Mouse (Mus musculus): ENCODE measurements at regions not wholly inside any gene's neighbourhood (a gene's known extent, or its start where the extent isn't known, plus 50 kb on each side); places are given as distances from the start of the nearest gene placed in this dataset.

DNA sequence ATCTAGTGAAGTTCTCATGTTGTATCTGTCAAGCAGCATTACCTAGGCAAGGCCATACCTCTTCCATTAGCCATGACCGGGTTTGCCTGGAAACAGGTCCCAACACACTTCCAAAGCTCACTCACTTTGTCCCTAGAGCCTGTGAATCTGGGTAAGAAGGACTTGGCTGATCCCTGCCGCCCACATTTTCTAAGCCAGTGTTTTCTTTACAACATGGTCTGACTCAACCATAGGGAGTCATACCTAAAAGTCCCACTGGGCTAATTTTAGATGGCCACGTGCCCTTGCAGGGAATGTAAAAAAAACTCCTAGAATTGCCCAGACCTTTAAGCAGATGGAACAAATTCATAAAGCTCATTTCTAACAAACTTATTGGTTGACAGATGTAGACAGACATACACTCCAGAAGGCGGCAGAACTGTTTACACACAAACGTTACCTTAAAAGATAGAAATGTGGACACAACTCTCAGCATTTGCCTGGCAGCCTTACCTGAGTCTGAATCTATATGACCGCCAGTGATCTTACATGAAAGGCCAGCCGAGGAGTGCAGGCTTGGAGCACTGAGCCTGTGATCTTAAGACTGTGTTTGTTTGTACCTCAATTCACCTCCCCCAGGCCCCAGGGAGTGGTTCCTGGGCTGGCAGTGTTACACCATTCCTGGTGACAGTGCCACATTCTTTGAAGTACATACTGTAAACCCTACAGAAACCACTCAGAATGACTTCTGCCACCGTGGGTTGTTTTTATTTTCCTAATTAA, 356.4 kb downstream of the Hs3st3b1 start:
- H3K4me1 ChIP-seq: no peaks in the 10 kb centered on the region
- no peak for ATAC-seq (ENCODE audit: low FRiP score, low read depth)
- no peak overlapping the region for H3K4me3 ChIP-seq
- H3K9ac ChIP-seq: no peak overlapping the region
- WGBS: 79% methylated on average over 8 of the region's 8 CpGs
- no peaks in the 10 kb centered on the region for H3K9me3 ChIP-seq
- H3K4me2 ChIP-seq (replicated peaks): no peak overlapping the region
- no peaks in the 10 kb centered on the region for H3K36me3 ChIP-seq
- no peaks in the 10 kb centered on the region for H3K27me3 ChIP-seq (replicated peaks)
- H3K27ac ChIP-seq: no peak overlapping the region

DNA sequence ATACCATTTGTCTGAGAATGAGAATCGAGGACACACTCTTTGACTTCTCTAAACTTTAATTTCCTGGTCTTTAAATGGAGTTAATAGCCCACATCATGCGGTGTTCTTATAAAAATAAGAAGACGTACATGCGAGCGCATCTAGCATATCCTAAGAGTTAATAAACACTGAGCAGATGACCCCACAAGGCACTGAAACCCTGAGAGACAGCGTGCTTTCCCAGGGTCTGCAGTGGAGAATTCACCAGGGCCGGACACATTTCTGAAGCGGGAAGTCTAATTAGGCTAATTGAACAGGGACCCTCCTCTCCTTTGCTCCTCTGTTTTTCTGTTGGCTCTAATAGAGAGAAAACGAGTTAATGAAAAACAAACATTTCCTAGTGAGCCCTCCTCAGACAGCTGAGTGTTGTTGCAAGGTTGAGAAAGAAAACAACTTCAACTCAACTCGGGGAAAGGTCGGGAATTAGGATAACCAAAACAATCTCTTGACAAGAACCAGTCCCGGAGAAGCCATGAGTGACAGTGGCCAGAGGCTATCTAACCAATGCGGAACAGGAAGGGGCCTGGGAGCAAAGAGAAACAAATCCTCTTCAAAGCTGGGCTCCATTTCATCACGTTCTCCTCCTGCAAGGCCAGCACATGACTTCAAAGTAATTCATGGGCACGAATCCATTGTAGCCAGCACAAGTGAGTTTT, 352.2 kb downstream of the Hs3st3b1 start:
- Histone ChIP-seq H3K27me3 (replicated peaks) (no peaks in the 10 kb centered on the region), H3K4me3 (no peak overlapping the region), H3K36me3 (no peaks in the 10 kb centered on the region), H3K4me2 (replicated peaks) (no peak overlapping the region), H3K9me3 (no peaks in the 10 kb centered on the region), H3K9ac (no peak overlapping the region), H3K27ac (no peak overlapping the region), H3K4me1 (no peaks in the 10 kb centered on the region)
- WGBS: 71% methylated on average over 15 of the region's 15 CpGs
- no peak for ATAC-seq (ENCODE audit: low FRiP score, low read depth)

DNA sequence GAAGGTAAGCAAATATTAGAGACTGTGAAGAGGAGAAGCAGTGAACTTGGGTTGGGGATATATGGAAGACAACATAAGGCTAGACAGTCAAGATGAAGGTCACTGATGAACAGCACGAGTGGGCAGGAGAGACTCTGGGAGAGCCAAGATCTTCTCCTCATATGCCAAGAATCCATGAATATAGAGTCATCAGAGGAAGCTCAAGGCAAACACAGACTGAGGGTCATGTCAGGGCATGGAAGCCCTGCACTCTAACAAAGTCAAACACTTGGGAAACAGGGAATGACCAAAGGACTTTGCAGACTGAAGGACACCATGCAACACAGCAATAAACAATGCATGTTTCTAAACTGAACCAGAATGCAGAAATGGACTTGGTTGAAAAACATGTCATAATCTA, 351.4 kb downstream of the Hs3st3b1 start:
- no peak overlapping the region for H3K27ac ChIP-seq
- no peaks in the 10 kb centered on the region for H3K4me1 ChIP-seq
- no peak overlapping the region for H3K4me3 ChIP-seq
- H3K4me2 ChIP-seq (replicated peaks): no peak overlapping the region
- H3K27me3 ChIP-seq (replicated peaks): no peaks in the 10 kb centered on the region
- no peaks in the 10 kb centered on the region for H3K36me3 ChIP-seq
- no peaks in the 10 kb centered on the region for H3K9me3 ChIP-seq
- 83% methylated on average over 1 of the region's 1 CpGs for WGBS
- H3K9ac ChIP-seq: no peak overlapping the region
- ATAC-seq (ENCODE audit: low FRiP score, low read depth): no peak

DNA sequence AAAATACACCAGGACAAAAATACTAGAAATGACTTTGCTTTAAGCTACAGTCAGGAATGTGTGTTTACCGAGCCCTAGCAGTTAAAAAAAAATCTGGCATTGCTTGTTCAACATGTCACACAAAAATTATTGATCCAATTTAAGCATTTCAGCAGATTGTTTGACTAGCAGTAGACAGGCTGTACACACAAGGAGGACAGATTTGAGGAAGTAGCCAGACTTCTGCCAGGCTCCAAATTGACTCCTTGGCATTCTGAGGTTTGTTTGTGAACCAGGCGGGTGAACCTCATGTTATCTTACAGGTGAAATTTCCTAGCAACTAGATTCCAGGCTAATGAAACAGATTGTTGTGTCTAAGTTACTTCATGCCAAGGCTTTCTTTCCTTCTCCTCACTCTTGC, 348.8 kb downstream of the Hs3st3b1 start:
- Histone ChIP-seq H3K36me3 (no peaks in the 10 kb centered on the region), H3K9me3 (no peaks in the 10 kb centered on the region), H3K27me3 (replicated peaks) (no peaks in the 10 kb centered on the region), H3K27ac (no peak overlapping the region), H3K4me3 (no peak overlapping the region), H3K9ac (no peak overlapping the region), H3K4me1 (no peaks in the 10 kb centered on the region), H3K4me2 (replicated peaks) (no peak overlapping the region)
- WGBS: 87% methylated on average over 2 of the region's 2 CpGs
- ATAC-seq (ENCODE audit: low FRiP score, low read depth): no peak

DNA sequence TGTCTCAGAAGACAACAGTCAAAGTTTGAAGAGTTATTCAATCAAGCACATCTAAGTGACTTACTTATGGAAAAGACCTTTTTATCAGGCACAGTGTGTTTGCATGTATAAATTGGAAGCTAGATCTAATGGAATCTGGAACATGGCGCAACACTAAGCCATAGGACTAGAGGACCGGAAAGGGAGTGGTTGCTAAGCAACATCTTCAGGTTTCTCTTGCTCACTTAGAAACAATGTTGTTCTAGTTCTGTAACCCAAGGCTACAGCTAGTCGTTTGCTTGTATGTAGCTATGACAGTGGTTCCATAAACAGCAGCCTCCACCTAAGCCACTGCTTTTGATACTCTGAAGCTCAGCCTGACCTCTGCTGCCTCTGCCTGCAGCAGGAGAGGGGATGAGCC, 338.8 kb downstream of the Hs3st3b1 start:
- ATAC-seq (ENCODE audit: low FRiP score, low read depth): no peak
- Histone ChIP-seq H3K4me1 (no peaks in the 10 kb centered on the region), H3K27ac (no peak overlapping the region), H3K36me3 (no peaks in the 10 kb centered on the region), H3K4me3 (no peak overlapping the region), H3K4me2 (replicated peaks) (no peak overlapping the region), H3K9ac (no peak overlapping the region), H3K9me3 (no peaks in the 10 kb centered on the region), H3K27me3 (replicated peaks) (no peaks in the 10 kb centered on the region)
- 85% methylated on average over 3 of the region's 3 CpGs for WGBS

DNA sequence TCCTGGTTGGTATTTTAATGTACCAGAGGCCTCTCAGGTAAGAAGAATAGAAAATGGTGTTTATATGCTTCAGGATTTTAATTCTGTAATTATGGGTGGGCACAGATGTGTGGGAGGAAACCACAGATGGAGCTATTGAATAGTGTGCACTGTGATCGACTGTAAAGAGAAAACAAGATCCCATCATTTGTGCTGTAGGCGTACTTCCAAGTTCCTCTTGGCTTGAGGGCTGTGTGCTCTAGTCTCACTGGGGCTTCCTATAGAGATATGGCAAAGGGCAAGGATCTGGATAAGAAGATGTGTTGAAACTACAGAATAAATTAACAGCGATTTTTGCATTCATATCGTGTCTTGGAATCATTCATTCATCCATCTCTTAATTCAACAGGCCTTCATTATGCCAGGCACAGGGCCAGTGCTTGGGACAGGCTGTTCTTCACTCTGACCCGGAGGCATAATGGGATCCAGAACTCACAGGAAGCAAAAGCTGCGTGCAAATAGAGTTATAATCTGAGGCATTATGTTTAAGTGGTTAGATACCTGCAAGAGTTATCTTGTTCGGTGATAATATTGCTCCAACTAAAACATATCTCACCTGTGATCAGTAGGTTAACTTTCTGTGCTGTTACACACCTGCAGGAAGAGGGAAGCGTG, 336.7 kb downstream of the Hs3st3b1 start:
- no peak overlapping the region for H3K9ac ChIP-seq
- no peak overlapping the region for H3K4me2 ChIP-seq (replicated peaks)
- no peak for ATAC-seq (ENCODE audit: low FRiP score, low read depth)
- H3K27me3 ChIP-seq (replicated peaks): no peaks in the 10 kb centered on the region
- H3K27ac ChIP-seq: no peak overlapping the region
- H3K4me1 ChIP-seq: no peaks in the 10 kb centered on the region
- WGBS: 90% methylated on average over 8 of the region's 8 CpGs
- no peak overlapping the region for H3K4me3 ChIP-seq
- no peaks in the 10 kb centered on the region for H3K9me3 ChIP-seq
- H3K36me3 ChIP-seq: no peaks in the 10 kb centered on the region

DNA sequence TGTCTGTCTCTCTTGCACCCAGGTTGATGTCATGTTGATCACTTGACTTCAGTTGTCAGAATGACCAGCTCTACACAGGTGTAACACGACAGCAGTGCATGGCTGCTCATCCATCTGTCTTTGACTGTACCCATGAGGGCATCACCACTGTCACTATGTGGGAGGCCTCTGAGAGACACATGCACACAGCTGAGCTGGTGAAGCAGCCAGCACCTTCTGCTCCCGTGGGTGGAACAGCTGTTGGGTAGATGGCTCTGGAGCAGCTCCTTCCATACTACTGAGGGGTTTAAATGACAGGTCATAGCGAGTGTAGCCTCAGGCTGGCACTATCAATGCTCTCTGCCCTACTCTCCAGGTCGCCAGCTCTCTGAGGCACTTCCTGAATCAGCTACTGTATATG, 301.9 kb downstream of the Hs3st3b1 start:
- no peak for ATAC-seq (ENCODE audit: low FRiP score, low read depth)
- no peaks in the 10 kb centered on the region for H3K9me3 ChIP-seq
- no peak overlapping the region for H3K9ac ChIP-seq
- no peaks in the 10 kb centered on the region for H3K27me3 ChIP-seq (replicated peaks)
- 85% methylated on average over 4 of the region's 4 CpGs for WGBS
- H3K4me2 ChIP-seq (replicated peaks): no peak overlapping the region
- H3K4me3 ChIP-seq: no peak overlapping the region
- H3K36me3 ChIP-seq: no peaks in the 10 kb centered on the region
- H3K4me1 ChIP-seq: no peaks in the 10 kb centered on the region
- no peak overlapping the region for H3K27ac ChIP-seq

DNA sequence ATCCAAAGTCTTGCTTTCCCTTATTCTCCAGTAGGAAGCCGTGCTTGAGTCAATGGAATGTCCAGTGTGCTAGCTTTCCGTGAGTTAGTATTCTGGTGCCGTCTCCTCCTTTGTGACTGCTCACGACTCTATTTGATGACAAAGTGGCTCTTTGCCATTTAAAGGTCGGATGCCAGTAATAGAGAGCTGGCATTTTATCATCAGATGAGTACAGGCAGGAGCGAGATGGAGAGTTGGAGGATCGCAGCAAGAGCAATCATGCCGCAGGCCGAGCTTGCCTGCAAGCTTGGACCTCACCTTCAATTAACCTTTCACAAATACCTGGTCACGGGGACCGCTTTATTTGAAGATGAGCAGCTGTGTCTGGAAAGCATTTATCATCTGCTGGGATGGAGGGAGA, 291.8 kb downstream of the Hs3st3b1 start:
- H3K4me2 ChIP-seq (replicated peaks): no peak overlapping the region
- ATAC-seq (ENCODE audit: low FRiP score, low read depth): no peak
- no peaks in the 10 kb centered on the region for H3K9me3 ChIP-seq
- WGBS: 70% methylated on average over 11 of the region's 11 CpGs
- H3K9ac ChIP-seq: no peak overlapping the region
- H3K27me3 ChIP-seq (replicated peaks): no peaks in the 10 kb centered on the region
- H3K4me1 ChIP-seq: 0 out of 2 replicates have a peak, but pooled peaks cover 6% of the 10 kb centered on the region
- H3K27ac ChIP-seq: no peak overlapping the region
- no peaks in the 10 kb centered on the region for H3K36me3 ChIP-seq
- no peak overlapping the region for H3K4me3 ChIP-seq

DNA sequence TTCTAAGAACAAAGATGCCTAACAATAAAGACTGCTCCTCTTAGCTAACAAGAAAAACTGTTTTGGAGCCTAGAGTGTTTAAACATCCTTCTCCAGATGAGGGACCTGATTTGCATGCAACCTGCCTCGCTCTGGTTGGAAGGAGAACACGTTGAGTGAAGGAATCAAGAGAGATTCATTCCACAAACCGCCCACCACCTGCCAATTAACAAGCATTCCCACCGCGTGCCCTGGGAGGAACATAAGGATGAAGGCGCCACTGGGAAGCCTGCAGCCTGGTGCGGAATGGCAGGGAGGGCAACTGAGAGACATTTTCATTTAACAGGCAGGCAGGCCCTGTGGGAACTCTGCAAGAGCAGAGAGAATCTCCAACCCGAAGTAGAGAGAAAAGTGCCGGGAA, 265.0 kb downstream of the Hs3st3b1 start:
- no peaks in the 10 kb centered on the region for H3K27me3 ChIP-seq (replicated peaks)
- WGBS: 76% methylated on average over 9 of the region's 9 CpGs
- no peak overlapping the region for H3K27ac ChIP-seq
- H3K36me3 ChIP-seq: no peaks in the 10 kb centered on the region
- no peak overlapping the region for H3K4me2 ChIP-seq (replicated peaks)
- no peaks in the 10 kb centered on the region for H3K9me3 ChIP-seq
- H3K9ac ChIP-seq: no peak overlapping the region
- ATAC-seq (ENCODE audit: low FRiP score, low read depth): no peak
- H3K4me3 ChIP-seq: no peak overlapping the region
- no peaks in the 10 kb centered on the region for H3K4me1 ChIP-seq

DNA sequence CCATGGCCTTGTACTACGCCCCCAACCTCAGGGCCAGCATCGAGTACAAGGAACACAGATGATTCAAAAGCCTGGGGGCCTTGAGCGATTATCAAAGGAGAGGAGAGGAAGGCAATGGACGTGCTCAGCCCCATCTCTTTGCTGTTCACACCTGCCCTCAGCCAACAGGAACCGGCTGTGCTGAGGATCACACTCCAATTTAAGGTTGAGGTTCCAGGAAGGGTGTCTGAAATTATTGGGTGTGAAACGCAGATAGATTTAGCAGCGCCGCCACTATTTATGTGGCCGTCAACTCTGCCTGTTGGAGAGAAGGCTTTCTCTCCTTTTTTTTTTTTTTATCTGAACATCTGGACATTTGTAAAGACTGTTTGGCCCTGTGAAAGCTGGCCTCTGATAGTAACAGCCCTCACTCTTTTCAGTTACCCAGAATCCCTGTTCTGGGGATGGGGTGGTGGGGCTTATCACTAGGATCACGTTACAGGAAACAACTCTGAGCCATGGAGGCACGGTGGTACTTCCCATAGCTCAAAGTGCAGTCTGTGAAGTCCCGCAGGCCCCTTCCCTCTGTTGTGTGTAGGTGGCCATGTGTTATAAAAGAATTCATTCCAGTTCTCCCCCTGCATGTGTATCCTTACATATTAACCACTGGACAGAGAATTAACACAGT, 256.7 kb downstream of the Hs3st3b1 start:
- no peaks in the 10 kb centered on the region for H3K9me3 ChIP-seq
- no peaks in the 10 kb centered on the region for H3K36me3 ChIP-seq
- no peak overlapping the region for H3K4me3 ChIP-seq
- H3K4me1 ChIP-seq: no peaks in the 10 kb centered on the region
- H3K27ac ChIP-seq: no peak overlapping the region
- 56% methylated on average over 12 of the region's 12 CpGs for WGBS
- H3K4me2 ChIP-seq (replicated peaks): no peak overlapping the region
- no peak overlapping the region for H3K9ac ChIP-seq
- no peak for ATAC-seq (ENCODE audit: low FRiP score, low read depth)
- H3K27me3 ChIP-seq (replicated peaks): no peaks in the 10 kb centered on the region

DNA sequence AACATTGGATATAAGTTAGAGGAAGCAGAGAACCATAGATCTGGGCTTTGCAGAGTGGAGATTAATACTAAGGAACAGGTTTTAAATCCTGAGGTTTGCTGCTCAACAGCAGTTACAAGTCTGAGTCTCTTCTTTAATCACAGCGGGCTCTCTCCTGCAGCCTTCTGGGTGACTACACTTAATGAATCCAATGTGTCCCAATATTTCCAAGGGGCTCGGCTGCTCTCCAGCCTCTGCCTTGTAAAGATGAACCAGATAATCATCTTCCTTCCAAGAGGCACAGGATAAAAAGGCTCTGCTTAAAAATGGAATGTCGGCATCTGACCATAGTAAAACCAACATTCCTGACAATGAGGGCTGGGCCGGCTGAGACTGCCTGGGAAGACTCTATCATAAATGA, 251.6 kb downstream of the Hs3st3b1 start:
- no peak overlapping the region for H3K27ac ChIP-seq
- no peaks in the 10 kb centered on the region for H3K9me3 ChIP-seq
- no peak for ATAC-seq (ENCODE audit: low FRiP score, low read depth)
- no peaks in the 10 kb centered on the region for H3K36me3 ChIP-seq
- WGBS: 66% methylated on average over 4 of the region's 4 CpGs
- H3K27me3 ChIP-seq (replicated peaks): no peaks in the 10 kb centered on the region
- 0 out of 2 replicates have a peak, but pooled peaks cover 3% of the 10 kb centered on the region for H3K4me1 ChIP-seq
- H3K9ac ChIP-seq: no peak overlapping the region
- no peak overlapping the region for H3K4me3 ChIP-seq
- H3K4me2 ChIP-seq (replicated peaks): no peak overlapping the region

DNA sequence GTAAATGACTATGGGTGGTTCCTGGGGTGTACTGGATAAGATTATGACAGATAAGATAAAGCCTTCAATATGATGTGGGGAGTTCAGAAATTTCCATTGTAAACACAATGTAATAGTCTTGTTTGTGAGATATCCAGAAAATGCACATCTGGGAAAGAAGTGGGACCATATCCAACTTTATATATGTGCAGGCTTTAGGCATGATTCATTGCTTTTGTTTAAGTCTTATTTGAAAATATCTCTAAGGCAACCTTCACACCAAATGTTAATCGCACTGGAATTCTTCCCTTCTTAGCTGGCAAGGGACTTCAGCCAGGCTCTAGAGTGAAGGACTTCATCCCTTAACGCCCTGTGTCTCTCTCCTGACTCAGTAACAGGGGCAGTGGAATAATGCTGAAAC, 250.3 kb downstream of the Hs3st3b1 start:
- ATAC-seq (ENCODE audit: low FRiP score, low read depth): no peak
- Histone ChIP-seq H3K27ac (no peak overlapping the region), H3K4me2 (replicated peaks) (no peak overlapping the region), H3K9ac (no peak overlapping the region), H3K9me3 (no peaks in the 10 kb centered on the region), H3K36me3 (no peaks in the 10 kb centered on the region), H3K27me3 (replicated peaks) (no peaks in the 10 kb centered on the region), H3K4me3 (no peak overlapping the region), H3K4me1 (0 out of 2 replicates have a peak, but pooled peaks cover 3% of the 10 kb centered on the region)
- 82% methylated on average over 2 of the region's 2 CpGs for WGBS
